Mouse (Mus musculus) myocyte (in vitro differentiated cells): ENCODE measurements at regions not wholly inside any gene's neighbourhood (a gene's known extent, or its start where the extent isn't known, plus 50 kb on each side); places are given as distances from the start of the nearest gene placed in this dataset.

ENCODE experiments used
- MAX ChIP-seq: IDR thresholded peaks from one replicate; pipeline ENCODE4 v1.6.1; 2011; ENCODE audit warnings: low read depth, mild to moderate bottlenecking, control low read depth
- MYOG ChIP-seq, 3 experiments: IDR thresholded peaks; one replicate each; pipeline ENCODE4 v1.6.1; 2011; ENCODE audit warnings: control low read depth in 2 of 3, low read depth in 2 of 3, mild to moderate bottlenecking in 2 of 3; ENCODE audit not compliant: insufficient read length in 2 of 3, control insufficient read depth in 1 of 3, insufficient read depth in 1 of 3
- POLR2A ChIP-seq: IDR thresholded peaks from one replicate; pipeline ENCODE4 v1.6.1; 2011; ENCODE audit warnings: low read depth, mild to moderate bottlenecking, control low read depth, moderate library complexity; ENCODE audit not compliant: insufficient read length
- REST ChIP-seq: IDR thresholded peaks from one replicate; pipeline ENCODE4 v1.6.1; 2011; ENCODE audit warnings: mild to moderate bottlenecking, control low read depth, moderate library complexity; ENCODE audit not compliant: insufficient read depth, insufficient read length
- TCF12 ChIP-seq: IDR thresholded peaks from one replicate; pipeline ENCODE4 v1.6.1; 2011; ENCODE audit warnings: mild to moderate bottlenecking, control low read depth; ENCODE audit not compliant: poor library complexity, insufficient read depth, severe bottlenecking
- TCF3 ChIP-seq: IDR thresholded peaks from one replicate; pipeline ENCODE4 v1.6.1; 2011; ENCODE audit warnings: low read depth, control low read depth; ENCODE audit not compliant: insufficient read length
- USF1 ChIP-seq: IDR thresholded peaks from one replicate; pipeline ENCODE4 v1.6.1; 2011; ENCODE audit warnings: low read depth, mild to moderate bottlenecking, control low read depth, moderate library complexity

DNA sequence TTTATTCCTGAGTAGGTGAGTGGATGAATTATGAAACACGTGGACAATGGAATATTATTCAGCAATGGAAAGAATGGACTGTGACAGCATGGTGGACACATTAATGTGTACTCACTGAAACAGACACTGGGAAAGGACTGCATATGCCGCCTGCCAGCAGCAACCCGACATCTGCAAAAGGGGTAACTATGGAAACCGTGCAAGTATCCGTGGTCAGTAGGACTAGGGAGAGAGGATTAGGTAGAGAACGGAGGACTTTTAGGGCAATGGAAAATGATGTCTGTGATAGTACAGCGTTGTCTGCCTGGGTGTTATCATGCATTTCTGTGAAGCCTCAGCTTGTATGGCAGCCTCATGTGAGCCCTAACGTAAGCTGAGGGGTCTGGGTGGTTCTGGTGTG is 59.6 kb upstream of the Srd5a3 start:
- TF ChIP-seq TCF3 (no peak), POLR2A (no peak), MAX (no peak), TCF12 (no peak), REST (no peak), MYOG (IDR thresholded peaks at IDR 0.05; ENCODE audit: control insufficient read depth in 1 of 3, insufficient read depth in 1 of 3, insufficient read length in 2 of 3, low read depth in 2 of 3) (no peak), USF1 (no peak)
